Mouse (Mus musculus): ENCODE measurements at regions not wholly inside any gene's neighbourhood (a gene's known extent, or its start where the extent isn't known, plus 50 kb on each side); places are given as distances from the start of the nearest gene placed in this dataset.

- DNase-seq (ENCODE audit: low read depth, low spot score) = no peak
Observed at GRCm38 (mm10) chr13:55892250-55892649, 56.3 kb upstream of the Pitx1 start.

DNA sequence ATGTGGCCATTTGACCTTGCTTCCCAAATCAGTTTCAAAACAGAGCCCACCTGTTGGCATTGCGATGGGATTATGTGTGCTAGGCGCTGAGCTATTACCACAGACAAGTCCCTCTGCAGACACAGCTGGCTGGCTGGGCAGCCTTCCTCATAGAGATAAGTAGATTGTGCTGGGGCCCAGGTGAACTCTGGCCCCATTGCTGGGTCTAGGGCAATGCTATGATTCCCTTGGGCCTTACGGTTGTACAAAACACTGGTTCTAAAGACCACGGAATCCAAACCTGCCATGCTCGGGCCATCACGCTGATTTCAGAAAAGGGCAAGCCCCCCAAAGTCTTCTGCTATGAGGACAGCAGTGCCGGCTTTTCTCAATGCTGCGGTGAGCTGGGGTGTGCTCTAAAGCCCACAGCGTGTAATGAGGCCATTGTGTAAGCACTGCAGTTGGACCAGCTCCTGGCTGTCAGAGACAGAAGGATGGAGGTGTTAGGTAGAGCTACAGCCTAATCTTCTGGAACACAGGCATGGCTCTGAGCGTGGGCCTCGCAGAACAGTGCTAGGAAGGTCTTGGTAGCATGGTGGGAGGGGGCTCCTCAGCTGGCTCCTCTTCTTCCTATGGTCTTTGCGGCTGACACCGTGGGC lies 51.2 kb upstream of the Pitx1 start:
- DNase-seq (ENCODE audit: low read depth, low spot score) = no peak

All from ZHBTc4 (cell line).